Mouse (Mus musculus): ENCODE data around the gene Samd13.

Samd13 gene

GRCm38 (mm10) chr3:146616533-146617283 lies 68.7 kb downstream of the Samd13 start:
- no peak for DNase-seq (ENCODE audit: low spot score in 2 of 2)

DNA sequence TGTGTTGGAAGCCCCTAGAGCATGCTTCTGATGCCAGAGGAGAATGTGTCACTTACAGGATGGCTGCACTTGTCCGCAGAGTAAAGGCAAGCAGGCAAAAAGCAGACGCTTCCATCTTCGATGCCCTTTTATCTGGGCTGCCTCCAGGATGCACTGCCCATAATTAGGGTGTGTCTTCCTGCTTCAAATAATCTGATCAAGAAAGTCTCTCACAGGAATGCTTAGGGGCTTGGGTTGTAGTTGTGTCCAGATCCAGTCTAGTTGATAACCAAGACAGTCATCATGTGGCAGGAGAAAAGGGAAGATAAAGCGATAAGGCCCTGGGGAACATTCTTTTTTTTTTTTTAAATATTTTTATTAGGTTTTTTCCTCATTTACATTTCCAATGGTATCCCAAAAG lies 69.9 kb downstream of the Samd13 start, which contains the start of gene Dnase2b:
Gene Dnase2b (minus strand): TSS at position 101 of the 400 bp plus-strand sequence.
- no peak for DNase-seq (ENCODE audit: low spot score in 2 of 2)

DNA sequence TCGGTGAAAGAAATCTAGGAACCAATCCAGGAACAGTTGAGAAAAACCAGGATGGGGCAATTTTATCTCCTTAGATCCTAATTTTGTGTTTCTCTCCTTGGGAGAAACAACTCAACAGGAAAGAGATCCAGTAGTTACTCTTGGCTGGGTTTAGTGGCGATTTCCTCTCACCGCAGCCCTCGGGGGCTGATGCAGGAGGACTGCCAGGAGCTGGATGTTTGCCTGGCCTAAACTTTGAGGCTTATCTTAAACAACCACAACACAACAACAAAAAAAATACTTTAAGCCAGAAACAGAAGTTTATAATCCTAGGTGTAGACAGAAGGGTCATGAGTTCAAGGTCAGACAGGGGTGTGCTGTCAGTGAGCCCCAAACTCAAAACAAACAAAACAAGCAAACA lies 73.6 kb downstream of the Samd13 start:
- no peak for DNase-seq (ENCODE audit: low spot score in 2 of 2)

GRCm38 (mm10) chr3:146611261-146611660 lies 74.1 kb downstream of the Samd13 start:
- no peak for DNase-seq (ENCODE audit: low spot score in 2 of 2)

DNA sequence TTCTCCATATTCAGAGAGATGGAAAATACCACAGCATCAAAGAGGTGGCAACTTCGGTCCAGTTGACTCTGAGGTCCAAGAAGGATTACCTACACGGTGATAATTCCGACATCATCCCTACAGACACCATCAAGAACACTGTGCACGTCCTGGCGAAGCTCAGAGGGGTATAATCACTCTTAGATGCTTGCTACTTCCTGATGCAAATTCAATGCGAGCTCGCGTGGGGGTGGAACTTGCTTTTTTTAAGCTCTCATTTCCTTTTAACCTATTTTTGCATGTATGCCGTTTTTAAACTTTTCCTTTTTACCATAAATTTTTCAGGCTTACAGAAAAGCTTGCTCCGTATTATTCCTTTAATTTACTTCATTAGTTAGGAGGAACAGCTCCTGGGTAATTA lies 75.1 kb downstream of the Samd13 start:
- peak in 1 of 2 experiments; percentile 33 for DNase-seq (ENCODE audit: low spot score in 2 of 2)

DNA sequence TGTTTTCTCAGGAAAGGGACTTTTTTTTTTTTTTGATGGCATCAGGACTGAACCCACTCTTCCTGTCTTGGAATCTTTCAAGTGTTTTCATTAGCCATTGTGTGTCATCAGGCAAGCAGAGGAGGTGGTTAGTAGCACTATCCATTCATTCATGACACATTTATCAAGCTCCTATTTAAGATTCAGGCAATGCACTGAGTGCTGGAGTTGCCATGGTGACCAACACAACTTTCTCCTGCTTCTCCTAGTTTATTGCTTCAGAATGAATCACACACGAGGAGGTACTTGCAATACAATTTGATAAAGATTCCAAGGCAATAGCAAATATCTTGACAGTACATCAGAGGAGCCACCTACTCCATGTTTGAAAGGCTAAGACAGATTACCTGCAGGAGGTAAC lies 78.0 kb downstream of the Samd13 start:
- peak; percentile 33 to 41 for DNase-seq (ENCODE audit: low spot score in 2 of 2)

DNA sequence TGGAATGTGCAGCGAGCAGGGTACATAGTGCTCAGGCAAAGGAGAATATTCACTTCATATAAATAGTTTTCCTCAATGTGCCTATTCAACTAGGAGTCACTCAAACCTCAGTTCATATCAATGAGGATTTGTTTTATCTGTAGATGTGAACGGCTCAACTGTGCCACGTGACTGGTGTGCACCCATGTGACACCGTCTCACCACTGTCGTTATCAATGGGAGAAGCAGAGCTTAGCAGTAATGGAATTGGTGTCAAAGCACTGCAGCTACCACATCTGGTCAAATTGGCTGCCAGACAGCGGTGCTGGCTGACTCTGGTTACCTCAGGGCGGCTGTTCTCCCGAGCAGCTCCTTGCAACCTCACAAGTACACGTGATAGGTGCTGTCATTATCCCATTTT lies 80.7 kb downstream of the Samd13 start:
- DNase-seq (ENCODE audit: low spot score in 2 of 2): no peak

- no peak for DNase-seq (ENCODE audit: low spot score in 2 of 2)
These were observed 82.9 kb downstream of the Samd13 start for GRCm38 (mm10) chr3:146602531-146602930.

DNA sequence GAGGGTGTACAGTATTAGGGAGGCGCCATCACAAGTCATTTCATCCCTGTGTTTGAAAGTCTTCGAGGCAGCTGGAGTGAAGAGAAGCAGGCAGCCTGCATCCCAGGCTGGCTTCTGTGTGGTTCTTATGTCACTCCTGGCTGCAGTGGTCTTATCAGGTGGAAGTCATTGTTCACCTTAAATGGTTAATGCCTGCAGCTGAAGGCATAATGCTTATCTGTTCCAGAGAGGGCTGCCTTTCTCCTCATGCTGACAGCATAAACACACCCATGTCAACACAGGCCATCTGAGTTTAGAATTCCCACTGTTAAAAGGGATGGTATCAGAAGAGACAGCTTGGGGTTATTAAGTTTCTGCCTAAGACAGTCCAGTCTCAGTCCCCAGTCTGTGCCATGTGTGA lies 84.2 kb downstream of the Samd13 start:
- DNase-seq (ENCODE audit: low spot score in 2 of 2): no peak

DNA sequence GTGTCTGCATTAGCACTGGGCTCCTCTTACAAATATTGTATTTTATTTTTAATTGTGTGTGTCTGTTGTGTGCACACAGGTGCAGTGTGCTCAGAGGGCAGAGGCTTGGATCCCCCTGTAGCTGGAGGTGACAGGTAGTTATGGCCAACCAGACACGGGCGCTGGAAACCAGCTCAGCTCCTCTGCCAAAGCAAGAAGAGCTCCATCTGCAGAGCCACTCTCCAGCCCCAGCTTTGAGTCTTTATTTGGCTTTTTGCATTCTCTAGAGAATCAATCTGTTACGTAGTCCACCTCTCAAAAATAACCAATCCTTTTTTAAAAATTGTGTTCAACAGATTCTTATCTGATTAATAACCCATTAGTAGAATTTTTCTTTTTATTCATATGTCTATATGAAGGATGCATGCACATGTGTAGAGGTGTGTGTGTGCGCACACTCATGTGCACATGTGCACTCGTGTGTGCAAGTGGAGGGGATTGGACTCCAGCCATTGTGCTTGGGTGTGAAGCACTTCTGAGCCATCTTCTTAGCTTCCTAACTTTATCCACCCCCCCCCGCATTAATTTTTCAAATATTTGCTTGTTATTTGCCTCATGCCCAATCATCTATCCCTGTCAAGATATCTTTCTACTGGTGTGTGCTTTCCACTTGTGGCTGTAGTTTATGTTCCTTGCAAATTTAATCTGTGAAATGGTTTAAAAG lies 86.0 kb downstream of the Samd13 start:
- no peak for DNase-seq (ENCODE audit: low spot score in 2 of 2)

DNA sequence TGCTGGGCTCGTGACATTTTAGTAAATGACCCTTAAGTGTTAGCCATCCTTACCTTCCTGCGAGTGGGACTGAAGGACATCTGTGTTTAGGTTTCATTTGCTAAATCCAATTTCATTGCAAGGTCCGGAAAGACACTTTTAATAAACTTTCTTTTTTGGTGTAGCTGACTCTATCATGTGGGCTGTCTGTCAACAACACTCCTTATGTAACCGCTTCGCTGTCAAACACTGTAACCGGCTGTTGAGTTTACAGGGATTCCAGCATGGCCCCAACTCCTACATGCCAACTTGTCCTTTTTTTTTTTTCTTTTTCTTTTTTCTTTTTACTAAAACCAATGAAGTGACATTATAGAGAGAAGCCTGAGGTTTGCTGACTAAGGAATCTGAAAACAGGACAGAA lies 87.0 kb downstream of the Samd13 start:
- DNase-seq (ENCODE audit: low spot score in 2 of 2): no peak

- DNase-seq (ENCODE audit: low spot score in 2 of 2): no peak
These were observed 88.5 kb downstream of the Samd13 start for GRCm38 (mm10) chr3:146596864-146597263.

DNA sequence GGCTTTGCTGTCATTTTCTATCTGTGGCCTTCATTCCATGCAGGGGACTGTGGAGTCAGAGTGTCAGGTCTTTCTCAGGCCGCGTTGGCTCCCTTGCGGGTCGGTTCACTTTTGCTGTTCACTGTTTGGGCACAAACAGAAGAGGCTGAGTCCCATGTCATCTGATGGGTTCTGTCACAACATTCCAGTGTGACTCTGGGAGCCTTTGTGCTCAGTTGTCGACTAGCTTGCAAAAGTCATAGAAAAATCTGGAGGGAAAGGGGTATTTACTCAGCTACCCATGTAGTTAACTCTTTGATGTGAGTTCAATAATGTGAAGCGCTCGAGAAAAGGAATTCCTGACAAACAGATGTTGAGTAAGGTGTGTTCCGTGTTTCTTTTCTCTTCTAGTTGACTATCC lies 89.0 kb downstream of the Samd13 start:
- DNase-seq (ENCODE audit: low spot score in 2 of 2): no peak

GRCm38 (mm10) chr3:146595440-146595839 lies 90.0 kb downstream of the Samd13 start:
- DNase-seq (ENCODE audit: low spot score in 2 of 2): no peak
